Mouse (Mus musculus) kidney, embryonic 15.5 days (tissue): ENCODE results near the gene Gmeb2. TPM values are rescaled to one million over a fixed set of nuclear protein-coding genes. Genes with fewer than 3 reads are reported as not detected.

Experiments used
- ATAC-seq: fragments of 200-750 bp; cut with Nextera tagmentation; replicated peaks from 2 replicates; pipeline ENCODE4 v1.8.0; 2017; ENCODE audit warnings: moderate TSS enrichment; ENCODE audit not compliant: low FRiP score
- H3K27ac ChIP-seq: fragments of 300-500 bp; sonication (generic); 2 replicates; pipeline ENCODE4 v1.5.1; 2015; ENCODE audit warnings: mild to moderate bottlenecking, inconsistent platforms
- H3K27me3 ChIP-seq: fragments of 300-500 bp; sonication (generic); 2 replicates; pipeline ENCODE4 v1.6.1; 2015; ENCODE audit warnings: inconsistent platforms
- H3K36me3 ChIP-seq: fragments of 300-500 bp; sonication (generic); 2 replicates; pipeline ENCODE4 v1.6.1; 2015; ENCODE audit warnings: inconsistent platforms
- H3K4me1 ChIP-seq: fragments of 300-500 bp; sonication (generic); 2 replicates; pipeline ENCODE4 v1.6.1; 2015; ENCODE audit warnings: inconsistent platforms
- H3K4me2 ChIP-seq: fragments of 300-500 bp; sonication (generic); 2 replicates; pipeline ENCODE4 v1.6.1; 2015; ENCODE audit warnings: moderate library complexity, mild to moderate bottlenecking, inconsistent platforms
- H3K4me3 ChIP-seq: fragments of 300-500 bp; sonication (generic); replicated peaks from 2 replicates; pipeline ENCODE4 v1.5.1; 2015; ENCODE audit warnings: mild to moderate bottlenecking, inconsistent platforms
- H3K9ac ChIP-seq: fragments of 300-500 bp; sonication (generic); 2 replicates; pipeline ENCODE4 v1.6.1; 2015; ENCODE audit warnings: mild to moderate bottlenecking, inconsistent platforms
- H3K9me3 ChIP-seq: fragments of 300-500 bp; sonication (generic); replicated peaks from 2 replicates; pipeline ENCODE4 v1.6.1; 2016; ENCODE audit warnings: inconsistent platforms
- WGBS: fragments of 180-500 bp; shearing (Covaris S2); methylation state at CpG from one replicate; pipeline ENCODE4 v1.1.7; 2015; ENCODE audit warnings: mixed read lengths; 5-methylcytosine and 5-hydroxymethylcytosine counted together
- polyA plus RNA-seq: library from polyadenylated mRNA; unstranded; fragments of >200 nt; fragmentation: Nextera tagmentation; extraction: Ambion mirVana; gene quantifications from 2 replicates; pipeline ENCODE4 v1.2.1, GENCODE M21; 2015

Gmeb2 gene
- polyA plus RNA-seq, 1 experiment from 2014 or later = 15.8 TPM

GRCm38 (mm10) chr2:181238091-181238610 is 49.7 kb downstream of the Gmeb2 start:
- Histone ChIP-seq H3K36me3 (0 out of 2 replicates have a peak, but pooled peaks cover 17% of the 10 kb centered on the region), H3K9ac (no peak overlapping the region), H3K27ac (no peak overlapping the region), H3K4me2 (no peak overlapping the region), H3K9me3 (no peaks in the 10 kb centered on the region), H3K4me1 (peaks cover 17% of the 10 kb centered on the region; the same call in 1 of the 2 replicates), H3K27me3 (no peaks in the 10 kb centered on the region), H3K4me3 (no peak overlapping the region)
- no peak for ATAC-seq
- 72% methylated on average over 10 of the region's 10 CpGs for WGBS

- Histone ChIP-seq H3K4me3 (no peak overlapping the region), H3K36me3 (0 out of 2 replicates have a peak, but pooled peaks cover 18% of the 10 kb centered on the region), H3K9ac (no peak overlapping the region), H3K27ac (no peak overlapping the region), H3K4me1 (peaks cover 16% of the 10 kb centered on the region; the same call in 1 of the 2 replicates), H3K9me3 (no peaks in the 10 kb centered on the region), H3K27me3 (no peaks in the 10 kb centered on the region), H3K4me2 (no peak overlapping the region)
- ATAC-seq = no peak
- 88% methylated on average over 17 of the region's 17 CpGs for WGBS
These were observed 50.4 kb downstream of the Gmeb2 start for GRCm38 (mm10) chr2:181237251-181238014.

GRCm38 (mm10) chr2:181235681-181236566 is 51.9 kb downstream of the Gmeb2 start:
- Histone ChIP-seq H3K27ac (no peak overlapping the region), H3K9ac (no peak overlapping the region), H3K4me3 (no peak overlapping the region), H3K36me3 (0 out of 2 replicates have a peak, but pooled peaks cover 18% of the 10 kb centered on the region), H3K4me2 (no peak overlapping the region), H3K4me1 (peaks cover 7% of the 10 kb centered on the region; the same call in 1 of the 2 replicates), H3K27me3 (no peaks in the 10 kb centered on the region), H3K9me3 (no peaks in the 10 kb centered on the region)
- 83% methylated on average over 23 of the region's 23 CpGs for WGBS
- ATAC-seq = no peak

- Histone ChIP-seq H3K27ac (no peak overlapping the region), H3K4me1 (peaks cover 7% of the 10 kb centered on the region; the same call in 1 of the 2 replicates), H3K36me3 (0 out of 2 replicates have a peak, but pooled peaks cover 19% of the 10 kb centered on the region), H3K9ac (no peak overlapping the region), H3K4me2 (no peak overlapping the region), H3K9me3 (no peaks in the 10 kb centered on the region), H3K4me3 (no peak overlapping the region), H3K27me3 (no peaks in the 10 kb centered on the region)
- no peak for ATAC-seq
- WGBS = 89% methylated on average over 11 of the region's 11 CpGs
These were observed 53.2 kb downstream of the Gmeb2 start for GRCm38 (mm10) chr2:181234680-181235079.

GRCm38 (mm10) chr2:181233443-181233842 is 54.4 kb downstream of the Gmeb2 start:
- peaks cover 6% of the 10 kb centered on the region; the same call in 1 of the 2 replicates for H3K4me1 ChIP-seq
- no peaks in the 10 kb centered on the region for H3K27me3 ChIP-seq
- H3K4me2 ChIP-seq = no peak overlapping the region
- H3K4me3 ChIP-seq = no peak overlapping the region
- 0 out of 2 replicates have a peak, but pooled peaks cover 21% of the 10 kb centered on the region for H3K36me3 ChIP-seq
- 94% methylated on average over 15 of the region's 15 CpGs for WGBS
- no peaks in the 10 kb centered on the region for H3K9me3 ChIP-seq
- no peak for ATAC-seq
- no peak overlapping the region for H3K27ac ChIP-seq
- H3K9ac ChIP-seq = no peak overlapping the region

- Histone ChIP-seq H3K27ac (no peak overlapping the region), H3K36me3 (0 out of 2 replicates have a peak, but pooled peaks cover 12% of the 10 kb centered on the region), H3K9ac (no peak overlapping the region), H3K4me2 (no peak overlapping the region), H3K4me3 (no peak overlapping the region), H3K9me3 (no peaks in the 10 kb centered on the region), H3K4me1 (no peaks in the 10 kb centered on the region), H3K27me3 (no peaks in the 10 kb centered on the region)
- ATAC-seq = no peak
- WGBS = 77% methylated on average over 20 of the region's 20 CpGs
These were observed 56.7 kb downstream of the Gmeb2 start for GRCm38 (mm10) chr2:181231171-181231570.

- no peak for ATAC-seq
- Histone ChIP-seq H3K4me2 (no peak overlapping the region), H3K4me3 (no peak overlapping the region), H3K9ac (no peak overlapping the region), H3K9me3 (no peaks in the 10 kb centered on the region), H3K4me1 (no peaks in the 10 kb centered on the region), H3K27ac (no peak overlapping the region), H3K36me3 (0 out of 2 replicates have a peak, but pooled peaks cover 5% of the 10 kb centered on the region), H3K27me3 (no peaks in the 10 kb centered on the region)
- WGBS = 47% methylated on average over 1 of the region's 1 CpGs
These were observed 59.5 kb downstream of the Gmeb2 start for GRCm38 (mm10) chr2:181228335-181228734.

- no peak overlapping the region for H3K4me2 ChIP-seq
- ATAC-seq = no peak
- H3K27me3 ChIP-seq = no peaks in the 10 kb centered on the region
- no peak overlapping the region for H3K27ac ChIP-seq
- no peak overlapping the region for H3K4me3 ChIP-seq
- H3K9me3 ChIP-seq = no peaks in the 10 kb centered on the region
- 0 out of 2 replicates have a peak, but pooled peaks cover 2% of the 10 kb centered on the region for H3K36me3 ChIP-seq
- H3K9ac ChIP-seq = no peak overlapping the region
- 87% methylated on average over 3 of the region's 3 CpGs for WGBS
- peaks cover under 1% of the 10 kb centered on the region; the same call in 1 of the 2 replicates for H3K4me1 ChIP-seq
These were observed 60.7 kb downstream of the Gmeb2 start for GRCm38 (mm10) chr2:181227122-181227521.

- WGBS = 86% methylated on average over 2 of the region's 2 CpGs
- no peak for ATAC-seq
These were observed 62.8 kb downstream of the Gmeb2 start for GRCm38 (mm10) chr2:181224994-181225393.

GRCm38 (mm10) chr2:181220361-181220760 is 67.5 kb downstream of the Gmeb2 start:
- peaks cover 32% of the 10 kb centered on the region for H3K4me1 ChIP-seq
- H3K27me3 ChIP-seq = no peaks in the 10 kb centered on the region
- H3K4me2 ChIP-seq = peak overlapping the region; percentile 61
- no peak for ATAC-seq
- H3K9ac ChIP-seq = no peak overlapping the region
- peak overlapping the region; percentile 85 for H3K27ac ChIP-seq
- H3K4me3 ChIP-seq = peak overlapping the region; percentile 35
- H3K9me3 ChIP-seq = no peaks in the 10 kb centered on the region
- H3K36me3 ChIP-seq = no peaks in the 10 kb centered on the region
- whole genome bisulfite sequencing = 28% methylated on average over 2 of the region's 2 CpGs

More at GRCm38 (mm10) chr2:181224994-181225393, 62.8 kb downstream of the Gmeb2 start:
- no peaks in the 10 kb centered on the region for H3K9me3 ChIP-seq
- H3K4me1 ChIP-seq = peaks cover 21% of the 10 kb centered on the region
- H3K27ac ChIP-seq = no peak overlapping the region
- no peak overlapping the region for H3K9ac ChIP-seq
- H3K4me2 ChIP-seq = no peak overlapping the region
- H3K27me3 ChIP-seq = no peaks in the 10 kb centered on the region
- 0 out of 2 replicates have a peak, but pooled peaks cover 2% of the 10 kb centered on the region for H3K36me3 ChIP-seq
- H3K4me3 ChIP-seq = no peak overlapping the region

- peaks cover 5% of the 10 kb centered on the region; the same call in 1 of the 2 replicates for H3K27me3 ChIP-seq
- H3K4me3 ChIP-seq = peak within 1 kb of the TSS; percentile 35
- WGBS = 1% methylated on average over 25 of the region's 25 CpGs
- peak within 1 kb of the TSS; percentile 61 for H3K4me2 ChIP-seq
- peak; percentile 95 for ATAC-seq
- H3K4me1 ChIP-seq = peaks cover 32% of the 10 kb centered on the region
- H3K9ac ChIP-seq = no peak within 1 kb of the TSS
- peak within 1 kb of the TSS; percentile 85 for H3K27ac ChIP-seq
- no peaks in the 10 kb centered on the region for H3K9me3 ChIP-seq
- no peaks in the 10 kb centered on the region for H3K36me3 ChIP-seq
These were observed 68.2 kb downstream of the Gmeb2 start, which contains the start of gene Fndc11 for GRCm38 (mm10) chr2:181219538-181220216. Fndc11 (plus strand) TSS chr2:181220013.
